Mouse (Mus musculus): ENCODE results near the gene Reep3. TPM values are rescaled to one million over a fixed set of nuclear protein-coding genes. Genes with fewer than 3 reads are reported as not detected.

Gene Reep3
- total and polyA plus RNA-seq, 3 experiments, result 0.01 TPM; not detected in 2

- no peak overlapping the region for H3K27ac ChIP-seq (ENCODE audit: control insufficient read depth, low read depth, low read length)
- H3K9me3 ChIP-seq (replicated peaks; ENCODE audit: insufficient read depth, low read length), result no peaks in the 10 kb centered on the region
- no peak overlapping the region for H3K9ac ChIP-seq (ENCODE audit: control insufficient read depth, low read depth, low read length, poor library complexity, severe bottlenecking)
- DNase-seq (ENCODE audit: low read depth, low spot score), result no peak
- H3K36me3 ChIP-seq (ENCODE audit: control insufficient read depth in 1 of 2, insufficient read depth in 2 of 2, low read length in 2 of 2), result no peaks in the 10 kb centered on the region
- no peaks in the 10 kb centered on the region for H3K4me1 ChIP-seq (ENCODE audit: control insufficient read depth in 1 of 2, insufficient read depth in 2 of 2, low read length in 2 of 2)
- TF ChIP-seq SIN3A (IDR thresholded peaks at IDR 0.05; ENCODE audit: low read length), result no peak
- no peak for TF ChIP-seq ETS1 (IDR thresholded peaks at IDR 0.05; ENCODE audit: low read depth, low read length)
- TF ChIP-seq TBP (IDR thresholded peaks at IDR 0.05; ENCODE audit: low read depth, low read length), result no peak
- TF ChIP-seq POLR2AphosphoS2 (IDR thresholded peaks at IDR 0.05; ENCODE audit: low read length), result no peak
- no peak for TF ChIP-seq POLR2A (IDR thresholded peaks at IDR 0.05; ENCODE audit: control insufficient read depth in 1 of 2, insufficient read depth in 1 of 2, low read depth in 1 of 2, low read length in 2 of 2, poor library complexity in 1 of 2)
- TF ChIP-seq RAD21 (IDR thresholded peaks at IDR 0.05; ENCODE audit: low read depth, low read length), result no peak
- no peak for TF ChIP-seq MAX (IDR thresholded peaks at IDR 0.05; ENCODE audit: low read length)
- no peak for TF ChIP-seq KAT2A (conservative IDR thresholded peaks at IDR 0.05; ENCODE audit: low read depth, low read length)
- no peak for TF ChIP-seq MYC (IDR thresholded peaks at IDR 0.05; ENCODE audit: low read depth, low read length)
- no peak for TF ChIP-seq NRF1 (IDR thresholded peaks at IDR 0.05; ENCODE audit: insufficient read depth, low read depth, low read length, poor library complexity, severe bottlenecking)
- no peak for TF ChIP-seq POLR2AphosphoS5 (IDR thresholded peaks at IDR 0.05; ENCODE audit: borderline replicate concordance, low read depth, low read length)
- no peak for TF ChIP-seq UBTF (IDR thresholded peaks at IDR 0.05; ENCODE audit: borderline replicate concordance, insufficient read depth, low read depth, low read length)
- TF ChIP-seq ZMIZ1 (IDR thresholded peaks at IDR 0.05; ENCODE audit: low read depth, low read length), result no peak
- TF ChIP-seq MAZ (IDR thresholded peaks at IDR 0.05; ENCODE audit: low read depth, low read length), result no peak
- TF ChIP-seq ZNF384 (IDR thresholded peaks at IDR 0.05; ENCODE audit: low read depth, low read length), result no peak
- no peak for TF ChIP-seq GATA1 (IDR thresholded peaks at IDR 0.05; ENCODE audit: low read depth, low read length)
- no peak for TF ChIP-seq CHD2 (IDR thresholded peaks at IDR 0.05; ENCODE audit: low read length)
- H3K27me3 ChIP-seq (ENCODE audit: control insufficient read depth in 1 of 2, insufficient read depth in 2 of 2, low read length in 2 of 2), result no peaks in the 10 kb centered on the region
- H3K4me3 ChIP-seq (ENCODE audit: control insufficient read depth in 1 of 2, insufficient read depth in 1 of 2, low read depth in 2 of 2, low read length in 2 of 2), result no peak overlapping the region
- no peaks in the 10 kb centered on the region for H3K79me2 ChIP-seq (ENCODE audit: control insufficient read depth, insufficient read depth, low read length, poor library complexity)
Measured at GRCm38 (mm10) chr10:67123756-67124155, 27.0 kb upstream of the Reep3 start.

GRCm38 (mm10) chr10:67120640-67121039 is 23.9 kb upstream of the Reep3 start:
- Histone ChIP-seq H3K9ac (ENCODE audit: control insufficient read depth, low read depth, low read length, poor library complexity, severe bottlenecking) (no peak overlapping the region), H3K9me3 (replicated peaks; ENCODE audit: insufficient read depth, low read length) (no peaks in the 10 kb centered on the region), H3K27ac (ENCODE audit: control insufficient read depth, low read depth, low read length) (no peak overlapping the region), H3K79me2 (ENCODE audit: control insufficient read depth, insufficient read depth, low read length, poor library complexity) (no peaks in the 10 kb centered on the region), H3K27me3 (ENCODE audit: control insufficient read depth in 1 of 2, insufficient read depth in 2 of 2, low read length in 2 of 2) (no peaks in the 10 kb centered on the region), H3K4me3 (ENCODE audit: control insufficient read depth in 1 of 2, insufficient read depth in 1 of 2, low read depth in 2 of 2, low read length in 2 of 2) (no peak overlapping the region), H3K4me1 (ENCODE audit: control insufficient read depth in 1 of 2, insufficient read depth in 2 of 2, low read length in 2 of 2) (no peaks in the 10 kb centered on the region), H3K36me3 (ENCODE audit: control insufficient read depth in 1 of 2, insufficient read depth in 2 of 2, low read length in 2 of 2) (no peaks in the 10 kb centered on the region)
- no peak for DNase-seq (ENCODE audit: low read depth, low spot score)
- TF ChIP-seq GATA1 (IDR thresholded peaks at IDR 0.05; ENCODE audit: low read depth, low read length) (no peak), TAL1 (IDR thresholded peaks at IDR 0.05; ENCODE audit: low read length) (no peak), BHLHE40 (IDR thresholded peaks at IDR 0.05; ENCODE audit: borderline replicate concordance, low read depth, low read length) (no peak), MXI1 (IDR thresholded peaks at IDR 0.05; ENCODE audit: low read depth, low read length) (no peak)
